Mouse (Mus musculus): ENCODE data around the gene Arrdc5. TPM values are rescaled to one million over a fixed set of nuclear protein-coding genes. Genes with fewer than 3 reads are reported as not detected.

Gene Arrdc5
- polyA plus RNA-seq (2017; shearing (Covaris generic)), result not detected

GRCm38 (mm10) chr17:56300186-56300585 is at the start of gene Arrdc5:
Arrdc5 (minus strand) TSS chr17:56300286.

GRCm38 (mm10) chr17:56325450-56326152 is 25.5 kb upstream of the Arrdc5 start, which contains the start of gene Kdm4b:
Kdm4b (plus strand) TSS chr17:56326062.

GRCm38 (mm10) chr17:56303160-56303846 is 3.2 kb upstream of the Arrdc5 start, which contains the start of gene Uhrf1:
Uhrf1 (plus strand) TSS chr17:56303321.

DNA sequence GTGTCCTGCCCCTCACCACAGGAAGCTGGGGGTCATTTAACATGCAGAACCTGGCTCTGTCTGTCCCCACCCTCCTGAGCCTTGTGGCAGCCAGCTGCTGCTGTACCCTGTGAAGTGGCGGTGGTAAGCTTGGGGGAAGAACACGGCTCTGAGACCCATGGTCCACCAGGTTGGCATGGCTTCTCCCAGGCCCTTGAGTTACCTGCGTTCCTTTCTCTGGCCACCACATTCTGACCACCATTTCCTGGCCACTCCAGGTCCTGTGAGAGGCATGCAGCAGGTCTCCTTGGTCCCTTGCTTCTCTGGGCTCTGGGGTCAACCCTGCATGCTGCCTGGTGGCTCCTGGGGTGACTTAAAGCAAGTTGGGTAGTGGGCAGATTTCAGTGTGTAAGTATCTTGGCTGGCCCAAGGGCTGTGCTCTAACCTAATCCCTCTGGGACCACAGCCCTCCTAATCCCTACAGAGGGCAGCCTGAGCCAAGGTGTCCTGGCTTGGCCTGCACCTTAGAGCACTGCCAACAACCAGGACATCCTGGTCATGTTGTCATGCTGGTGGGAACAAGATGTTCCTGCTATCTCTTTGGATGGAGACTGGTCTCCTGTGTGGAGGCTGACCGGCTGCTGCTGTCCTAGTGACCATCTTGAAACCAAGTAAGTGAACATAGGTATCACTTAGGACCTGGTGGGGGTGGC is 7.4 kb downstream of the Arrdc5 start, which contains the start of gene Plin3:
Plin3 (minus strand) TSS at position 343 of the 692 bp plus-strand sequence.

GRCm38 (mm10) chr17:56276643-56277566 is 23.2 kb downstream of the Arrdc5 start, which contains the start of gene Ticam1:
Ticam1 (minus strand) TSS chr17:56276786.

DNA sequence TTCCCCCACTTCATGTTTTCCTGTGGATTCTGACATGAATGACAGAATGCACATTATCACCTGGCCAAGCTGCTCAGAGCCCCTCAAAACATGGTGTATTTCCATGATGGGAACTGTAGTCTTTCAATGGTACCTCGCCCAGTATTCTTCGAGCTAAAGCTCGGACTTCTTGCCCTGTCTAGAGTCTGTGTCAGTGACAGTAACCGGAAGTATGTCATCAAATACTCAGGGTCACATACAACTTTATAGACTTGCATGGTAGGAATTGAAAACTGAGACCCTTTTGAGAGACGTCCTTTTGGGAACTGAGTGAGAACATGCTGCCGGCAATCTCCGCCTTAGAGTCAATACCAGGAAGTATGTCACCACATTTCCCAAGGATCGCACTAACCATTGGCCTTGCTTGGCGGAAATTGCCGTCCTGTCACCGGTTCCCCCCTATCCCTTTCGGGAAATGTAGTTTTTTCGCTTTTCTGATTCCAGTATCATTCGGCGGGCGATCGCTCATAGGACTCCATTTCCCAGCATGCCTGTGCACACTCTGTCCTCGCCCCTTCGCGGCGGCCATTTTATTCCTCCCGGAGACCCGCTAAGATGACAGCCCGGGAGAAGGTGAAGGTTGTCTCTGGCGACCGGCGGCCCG is 43.7 kb downstream of the Arrdc5 start, which contains the start of gene Fem1a:
Fem1a (plus strand) TSS at position 572 of the 643 bp plus-strand sequence.

Other genes with a start within 250 kb of the Arrdc5 start
- gene Ubxn6, start 225.3 kb downstream of the Arrdc5 start, polyA plus RNA-seq (2017; shearing (Covaris generic)), result 74.5 TPM
- gene Hdgfl2, start 220.7 kb downstream of the Arrdc5 start, polyA plus RNA-seq (2017; shearing (Covaris generic)), result 159 TPM
- gene Plin4, start 190.5 kb downstream of the Arrdc5 start, polyA plus RNA-seq (2017; shearing (Covaris generic)), result not detected
- gene Plin5, start 182.7 kb downstream of the Arrdc5 start, polyA plus RNA-seq (2017; shearing (Covaris generic)), result not detected
- gene Lrg1, start 178.3 kb downstream of the Arrdc5 start, polyA plus RNA-seq (2017; shearing (Covaris generic)), result not detected
- gene Sema6b, start 159.9 kb downstream of the Arrdc5 start, polyA plus RNA-seq (2017; shearing (Covaris generic)), result not detected
- gene Tnfaip8l1, start 137.8 kb downstream of the Arrdc5 start, polyA plus RNA-seq (2017; shearing (Covaris generic)), result 21.5 TPM
- gene Mydgf, start 116.4 kb downstream of the Arrdc5 start, polyA plus RNA-seq (2017; shearing (Covaris generic)), result 44.1 TPM
- 44.3 TPM for gene Dpp9, start 81.4 kb downstream of the Arrdc5 start, polyA plus RNA-seq (2017; shearing (Covaris generic))
- 12.8 TPM for gene Fem1a, start 43.5 kb downstream of the Arrdc5 start, polyA plus RNA-seq (2017; shearing (Covaris generic))
- 2.0 TPM for gene Ticam1, start 23.5 kb downstream of the Arrdc5 start, polyA plus RNA-seq (2017; shearing (Covaris generic))
- gene Plin3, start 7.4 kb downstream of the Arrdc5 start, polyA plus RNA-seq (2017; shearing (Covaris generic)), result 9.7 TPM
- 2.9 TPM for gene Uhrf1, start 3.0 kb upstream of the Arrdc5 start, polyA plus RNA-seq (2017; shearing (Covaris generic))
- gene Kdm4b, start 25.8 kb upstream of the Arrdc5 start, polyA plus RNA-seq (2017; shearing (Covaris generic)), result 72.1 TPM
- 4.4 TPM for gene Ptprs, start 176.2 kb upstream of the Arrdc5 start, polyA plus RNA-seq (2017; shearing (Covaris generic))
- not detected for gene Znrf4, start 212.1 kb upstream of the Arrdc5 start, polyA plus RNA-seq (2017; shearing (Covaris generic))